Mouse (Mus musculus) cortical plate, adult 2 months (tissue): ENCODE results near the gene Anks3.

Experiments
- CTCF ChIP-seq: fragments of 200-500 bp; IDR thresholded peaks from 2 replicates; pipeline ENCODE4 v1.5.1; 2011; ENCODE audit warnings: mild to moderate bottlenecking, control low read depth, low read length; ENCODE audit not compliant: insufficient read depth; ENCODE audit errors: extremely low read depth
- POLR2A ChIP-seq: fragments of 200-500 bp; IDR thresholded peaks from 2 replicates; pipeline ENCODE4 v1.6.1; 2011; ENCODE audit warnings: mild to moderate bottlenecking, low read length, control low read depth; ENCODE audit not compliant: insufficient read depth; ENCODE audit errors: extremely low read depth

GRCm38 (mm10) chr16:4965392-4966129 is 1.6 kb upstream of the Anks3 start:
- TF ChIP-seq POLR2A (no peak), CTCF (no peak)
